ENCODE assay signal across 17 mouse cellular contexts in the genomic region with DNA sequence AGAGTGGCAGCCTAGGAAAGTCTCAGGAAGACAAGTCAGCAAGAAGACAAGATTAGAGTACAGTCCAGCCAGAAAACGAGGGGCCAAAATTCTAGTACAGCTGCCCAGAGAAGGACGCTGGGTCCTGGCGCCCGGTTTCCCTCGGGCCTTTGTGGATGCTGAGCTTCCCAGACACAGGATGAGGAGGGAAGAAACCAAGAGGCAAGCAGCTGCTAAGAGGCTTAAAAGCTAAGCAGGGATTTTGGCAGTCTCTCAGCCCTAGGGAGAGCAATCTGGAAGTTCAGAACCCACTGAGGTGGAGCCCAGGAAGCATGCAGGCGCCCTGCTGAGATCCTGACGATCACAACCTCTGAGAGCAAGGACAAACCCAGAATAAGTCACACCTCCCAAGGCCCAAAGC.
A peak's percentile ranks its signal among the peaks of the same experiment; 100 is the strongest.
DNase-seq lines count a peak whose midpoint lies in the region; ATAC-seq lines count a peak whose summit lies in the region.
"Had no signal": no experiment of that assay in that cellular context is flagged by ENCODE, and none has a peak within 500 bp of the region (broad histone marks: within the 10 kb centered on the region; RNA-seq: fewer than 3 reads in every experiment).

No protein-coding gene starts in this region.

- peaks cover 7% of the 10 kb centered on the region; the same call in 1 of the 2 replicates for H3K4me1 ChIP-seq in embryonic facial prominence, embryonic 14.5 days (ENCODE audit: control insufficient read depth, insufficient read depth, low read length)
- H3K4me1 ChIP-seq in embryonic facial prominence, embryonic 10.5 days: no peaks in the 10 kb centered on the region
- H3K4me1 ChIP-seq in midbrain, embryonic 14.5 days (ENCODE audit: control insufficient read depth, insufficient read depth, low read length): no peaks in the 10 kb centered on the region
- H3K4me1 ChIP-seq in midbrain, embryonic 15.5 days: no peaks in the 10 kb centered on the region
- H3K4me1 ChIP-seq: hindbrain, embryonic 13.5 days had no signal

- WGBS in embryonic facial prominence, embryonic 14.5 days: 72% methylated on average over 7 of the region's 7 CpGs
- WGBS in embryonic facial prominence, embryonic 10.5 days: 56% methylated on average over 7 of the region's 7 CpGs
- 49% methylated on average over 7 of the region's 7 CpGs for WGBS in midbrain, embryonic 14.5 days
- WGBS in midbrain, embryonic 15.5 days: 51% methylated on average over 7 of the region's 7 CpGs

- H3K9me3 ChIP-seq in embryonic facial prominence, embryonic 14.5 days (ENCODE audit: control insufficient read depth, low read length): no peaks in the 10 kb centered on the region
- H3K9me3 ChIP-seq in embryonic facial prominence, embryonic 10.5 days: no peaks in the 10 kb centered on the region
- H3K9me3 ChIP-seq in midbrain, embryonic 14.5 days (ENCODE audit: control insufficient read depth, low read length): no peaks in the 10 kb centered on the region
- no peaks in the 10 kb centered on the region for H3K9me3 ChIP-seq in midbrain, embryonic 15.5 days
- H3K9me3 ChIP-seq: hindbrain, embryonic 13.5 days; kidney, embryonic 15.5 days had no signal

- no peaks in the 10 kb centered on the region for H3K36me3 ChIP-seq in embryonic facial prominence, embryonic 14.5 days (ENCODE audit: control insufficient read depth, insufficient read depth, low read length)
- H3K36me3 ChIP-seq in embryonic facial prominence, embryonic 10.5 days (replicated peaks): no peaks in the 10 kb centered on the region
- no peaks in the 10 kb centered on the region for H3K36me3 ChIP-seq in midbrain, embryonic 14.5 days (ENCODE audit: control insufficient read depth, insufficient read depth, low read length)
- H3K36me3 ChIP-seq in midbrain, embryonic 15.5 days (replicated peaks): no peaks in the 10 kb centered on the region
- H3K36me3 ChIP-seq: hindbrain, embryonic 13.5 days; kidney, embryonic 15.5 days had no signal

- DNase-seq in embryonic facial prominence, embryonic 14.5 days (ENCODE audit: low spot score): peak; percentile 45
- no peak for DNase-seq in embryonic facial prominence, embryonic 10.5 days (ENCODE audit: low spot score)
- peak; percentile 35 for DNase-seq in midbrain, embryonic 14.5 days
- DNase-seq in gastrocnemius, adult 18-20 months (ENCODE audit: low spot score): peak; percentile 25
- peak; percentile 20 for DNase-seq in heart, postnatal 4 days
- no peak for DNase-seq in cerebellum, adult 9-11 months
- DNase-seq: adrenal gland, postnatal 14 days; cerebellum, adult 9-10 months; lung, adult 2 months; lung, postnatal 36 days; right cerebral cortex, postnatal 4 days had no signal

- H3K27me3 ChIP-seq in embryonic facial prominence, embryonic 14.5 days (replicated peaks; ENCODE audit: control insufficient read depth, insufficient read depth, low read length): no peaks in the 10 kb centered on the region
- H3K27me3 ChIP-seq in embryonic facial prominence, embryonic 10.5 days (replicated peaks; ENCODE audit: low read depth, poor library complexity, severe bottlenecking): no peaks in the 10 kb centered on the region; the same call in 1 of the 2 replicates
- H3K27me3 ChIP-seq in midbrain, embryonic 14.5 days (ENCODE audit: control insufficient read depth, insufficient read depth, low read length): no peaks in the 10 kb centered on the region
- no peaks in the 10 kb centered on the region for H3K27me3 ChIP-seq in midbrain, embryonic 15.5 days (replicated peaks)

- no peak overlapping the region for H3K4me2 ChIP-seq in embryonic facial prominence, embryonic 14.5 days (ENCODE audit: low read depth, low read length)
- no peak overlapping the region for H3K4me2 ChIP-seq in midbrain, embryonic 14.5 days (ENCODE audit: low read length)
- no peak overlapping the region for H3K4me2 ChIP-seq in midbrain, embryonic 15.5 days
- H3K4me2 ChIP-seq: hindbrain, embryonic 13.5 days; kidney, embryonic 15.5 days had no signal

- H3K4me3 ChIP-seq in embryonic facial prominence, embryonic 14.5 days (ENCODE audit: low read depth, low read length): no peak overlapping the region
- H3K4me3 ChIP-seq in embryonic facial prominence, embryonic 10.5 days: no peak overlapping the region
- no peak overlapping the region for H3K4me3 ChIP-seq in midbrain, embryonic 14.5 days (replicated peaks; ENCODE audit: low read depth, low read length)
- H3K4me3 ChIP-seq in midbrain, embryonic 15.5 days: no peak overlapping the region
- H3K4me3 ChIP-seq: hindbrain, embryonic 13.5 days; kidney, embryonic 15.5 days had no signal

- H3K9ac ChIP-seq in embryonic facial prominence, embryonic 14.5 days (ENCODE audit: low read depth, low read length): no peak overlapping the region
- H3K9ac ChIP-seq in midbrain, embryonic 14.5 days (replicated peaks; ENCODE audit: low read length): no peak overlapping the region
- no peak overlapping the region for H3K9ac ChIP-seq in midbrain, embryonic 15.5 days
- H3K9ac ChIP-seq: hindbrain, embryonic 13.5 days; kidney, embryonic 15.5 days had no signal

- no peak overlapping the region for H3K27ac ChIP-seq in embryonic facial prominence, embryonic 14.5 days (replicated peaks; ENCODE audit: low read depth, low read length)
- no peak overlapping the region for H3K27ac ChIP-seq in embryonic facial prominence, embryonic 10.5 days (replicated peaks)
- H3K27ac ChIP-seq in midbrain, embryonic 14.5 days (replicated peaks; ENCODE audit: low read depth, low read length): no peak overlapping the region
- no peak overlapping the region for H3K27ac ChIP-seq in midbrain, embryonic 15.5 days
- H3K27ac ChIP-seq: hindbrain, embryonic 13.5 days; kidney, embryonic 15.5 days had no signal

- no peak for ATAC-seq in embryonic facial prominence, embryonic 14.5 days (ENCODE audit: low read depth)
- ATAC-seq in midbrain, embryonic 14.5 days (ENCODE audit: low FRiP score, low TSS enrichment): no peak
- no peak for ATAC-seq in midbrain, embryonic 15.5 days (replicated peaks)
- no peak for ATAC-seq in erythroid progenitor cell, adult 5-6 weeks (replicated peaks; ENCODE audit: low FRiP score, poor library complexity, severe bottlenecking)
- ATAC-seq: forebrain, embryonic 16.5 days; intestine, embryonic 16.5 days had no signal

Comparison
In these comparisons a context has a peak if more than half of its experiments do, and no peak if none do; other contexts are left out.
1. DNase-seq: peak in embryonic facial prominence, embryonic 14.5 days (single experiment), midbrain, embryonic 14.5 days (single experiment), gastrocnemius, adult 18-20 months (single experiment) and heart, postnatal 4 days (single experiment); none in embryonic facial prominence, embryonic 10.5 days (single experiment) and cerebellum, adult 9-11 months (single experiment).